Mouse (Mus musculus) embryo, embryonic 10.5 days (tissue): ENCODE data around the gene Cux2.
A peak's percentile ranks its signal among the peaks of the same experiment; 100 is the strongest.

Experiments used
- DNase-seq: peaks from one replicate; pipeline ENCODE4 v3.0.0-alpha.2; 2015; ENCODE audit warnings: low spot score

The Cux2 gene

GRCm38 (mm10) chr5:121962974-121963373 lies 86.9 kb downstream of the Cux2 start:
- no peak for DNase-seq

- DNase-seq, result no peak
Measured at GRCm38 (mm10) chr5:121962359-121962758, 87.5 kb downstream of the Cux2 start.

- no peak for DNase-seq
Measured at GRCm38 (mm10) chr5:121961256-121961655, 88.6 kb downstream of the Cux2 start.

GRCm38 (mm10) chr5:121959688-121960087 lies 90.2 kb downstream of the Cux2 start:
- DNase-seq, result no peak

GRCm38 (mm10) chr5:121958551-121958950 lies 91.4 kb downstream of the Cux2 start:
- no peak for DNase-seq

- DNase-seq, result no peak
Measured at GRCm38 (mm10) chr5:121955806-121956205, 94.1 kb downstream of the Cux2 start.

GRCm38 (mm10) chr5:121950175-121950574 lies 99.7 kb downstream of the Cux2 start:
- DNase-seq, result no peak

- DNase-seq, result no peak
Measured at GRCm38 (mm10) chr5:121949050-121949443, 100.9 kb downstream of the Cux2 start.

GRCm38 (mm10) chr5:121948302-121949049 lies 101.4 kb downstream of the Cux2 start:
- peak; percentile 85 for DNase-seq

- DNase-seq, result no peak
Measured at GRCm38 (mm10) chr5:121946657-121947245, 103.2 kb downstream of the Cux2 start.

GRCm38 (mm10) chr5:121945819-121946218 lies 104.1 kb downstream of the Cux2 start:
- DNase-seq, result peak; percentile 89

- DNase-seq, result no peak
Measured at GRCm38 (mm10) chr5:121944021-121944790, 105.7 kb downstream of the Cux2 start.

GRCm38 (mm10) chr5:121943472-121943871 lies 106.4 kb downstream of the Cux2 start:
- no peak for DNase-seq

- DNase-seq, result no peak
Measured at GRCm38 (mm10) chr5:121938065-121938849, 111.6 kb downstream of the Cux2 start.

- peak; percentile 66 for DNase-seq
Measured at GRCm38 (mm10) chr5:121930261-121930660, 119.6 kb downstream of the Cux2 start.

GRCm38 (mm10) chr5:121928362-121929000 lies 121.4 kb downstream of the Cux2 start:
- peak; percentile 38 for DNase-seq

GRCm38 (mm10) chr5:121926543-121926814 lies 123.4 kb downstream of the Cux2 start:
- peak; percentile 79 for DNase-seq

GRCm38 (mm10) chr5:121925751-121926542 lies 124.0 kb downstream of the Cux2 start:
- no peak for DNase-seq

- no peak for DNase-seq
Measured at GRCm38 (mm10) chr5:121925291-121925690, 124.6 kb downstream of the Cux2 start.

GRCm38 (mm10) chr5:121924423-121924822 lies 125.5 kb downstream of the Cux2 start:
- no peak for DNase-seq
